Mouse (Mus musculus) embryonic facial prominence, embryonic 13.5 days (tissue): ENCODE results near the gene Sphk1. TPM values are rescaled to one million over a fixed set of nuclear protein-coding genes. Genes with fewer than 3 reads are reported as not detected.
"Not testable (repeated sequence)": the region's sequence is repeated elsewhere in the genome, so short reads cannot be mapped to it uniquely, and the experiment has no call there.

Source experiments
- ATAC-seq: fragments of 200-750 bp; cut with Nextera tagmentation; 2 replicates; pipeline ENCODE4 v1.8.0; 2017; ENCODE audit warnings: low read depth; ENCODE audit not compliant: insufficient number of reproducible peaks, insufficient read depth, low FRiP score, low TSS enrichment
- H3K27ac ChIP-seq: fragments of 300-500 bp; sonication (generic); 2 replicates; pipeline ENCODE4 v1.5.1; 2015; ENCODE audit warnings: moderate library complexity, mild to moderate bottlenecking, inconsistent platforms
- H3K27me3 ChIP-seq: fragments of 300-500 bp; sonication (generic); 2 replicates; pipeline ENCODE4 v1.6.1; 2015; ENCODE audit warnings: mild to moderate bottlenecking, inconsistent platforms
- H3K36me3 ChIP-seq: fragments of 300-500 bp; sonication (generic); 2 replicates; pipeline ENCODE4 v1.6.1; 2015; ENCODE audit warnings: mild to moderate bottlenecking, inconsistent platforms
- H3K4me1 ChIP-seq: fragments of 300-500 bp; sonication (generic); 2 replicates; pipeline ENCODE4 v1.6.1; 2015; ENCODE audit warnings: inconsistent platforms
- H3K4me2 ChIP-seq: fragments of 300-500 bp; sonication (generic); 2 replicates; pipeline ENCODE4 v1.6.1; 2015; ENCODE audit warnings: moderate library complexity, mild to moderate bottlenecking, inconsistent platforms
- H3K4me3 ChIP-seq: fragments of 300-500 bp; sonication (generic); 2 replicates; pipeline ENCODE4 v1.5.1; 2015; ENCODE audit warnings: mild to moderate bottlenecking, inconsistent platforms
- H3K9ac ChIP-seq: fragments of 300-500 bp; sonication (generic); 2 replicates; pipeline ENCODE4 v1.6.1; 2015; ENCODE audit warnings: mild to moderate bottlenecking, inconsistent platforms
- H3K9me3 ChIP-seq: fragments of 300-500 bp; sonication (generic); 2 replicates; pipeline ENCODE4 v1.6.1; 2016; ENCODE audit warnings: inconsistent platforms
- WGBS: fragments of 180-500 bp; shearing (Covaris S2); methylation state at CpG from one replicate; pipeline ENCODE4 v1.1.7; 2015; ENCODE audit warnings: mixed read lengths; 5-methylcytosine and 5-hydroxymethylcytosine counted together
- polyA plus RNA-seq: library from polyadenylated mRNA; unstranded; fragments of >200 nt; fragmentation: Nextera tagmentation; extraction: Ambion mirVana; gene quantifications from 2 replicates; pipeline ENCODE4 v1.2.1, GENCODE M21; 2015

Sphk1 gene
- 5.0 and 6.1 TPM in 2 replicates for polyA plus RNA-seq

GRCm38 (mm10) chr11:116530187-116531147 lies at the start of gene Sphk1:
Gene Sphk1 (plus strand): TSS chr11:116530925.
- Histone ChIP-seq H3K4me1 (peaks cover 44% of the 10 kb centered on the region), H3K36me3 (no peaks in the 10 kb centered on the region), H3K27ac (0 out of 2 replicates have a peak within 1 kb of the TSS, but pooled peaks have one; percentile 3), H3K4me3 (peak within 1 kb of the TSS; percentile 57), H3K4me2 (peak within 1 kb of the TSS; percentile 98), H3K9me3 (no peaks in the 10 kb centered on the region), H3K9ac (peak within 1 kb of the TSS; percentile 68), H3K27me3 (peaks cover 53% of the 10 kb centered on the region)
- 23% methylated on average over 11 of the region's 11 CpGs for WGBS
- ATAC-seq: no peak

GRCm38 (mm10) chr11:116480975-116481374 lies 49.8 kb upstream of the Sphk1 start:
- H3K27ac ChIP-seq: no peak overlapping the region
- H3K27me3 ChIP-seq: no peaks in the 10 kb centered on the region
- no peak overlapping the region for H3K4me3 ChIP-seq
- ATAC-seq: no peak
- no peaks in the 10 kb centered on the region for H3K4me1 ChIP-seq
- H3K36me3 ChIP-seq: peaks cover 97% of the 10 kb centered on the region
- no peak overlapping the region for H3K4me2 ChIP-seq
- 95% methylated on average over 8 of the region's 8 CpGs for WGBS
- H3K9me3 ChIP-seq: no peaks in the 10 kb centered on the region
- H3K9ac ChIP-seq: no peak overlapping the region

DNA sequence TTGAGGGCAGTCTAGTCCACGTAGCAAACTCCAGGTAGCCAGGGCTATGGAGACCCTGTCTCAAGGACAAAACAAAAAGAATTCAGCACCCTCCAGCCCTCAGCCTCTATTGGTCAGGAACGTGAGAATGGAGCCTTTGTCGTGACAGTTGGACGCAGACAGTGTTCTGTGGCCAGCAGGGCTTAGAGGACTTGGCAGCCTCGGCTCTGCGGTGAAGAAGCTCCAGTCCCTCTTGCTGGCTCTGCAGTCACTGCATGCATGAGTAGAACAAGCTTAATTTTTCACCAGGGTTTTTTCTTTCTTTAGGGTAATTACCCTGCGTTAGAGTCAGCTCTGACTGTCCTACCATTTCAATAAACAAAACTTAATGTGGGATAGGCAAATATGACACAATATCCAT lies 48.9 kb upstream of the Sphk1 start:
- Histone ChIP-seq H3K4me3 (no peak overlapping the region), H3K27me3 (no peaks in the 10 kb centered on the region), H3K9ac (no peak overlapping the region), H3K4me2 (no peak overlapping the region), H3K36me3 (peaks cover 95% of the 10 kb centered on the region), H3K27ac (no peak overlapping the region), H3K9me3 (no peaks in the 10 kb centered on the region), H3K4me1 (no peaks in the 10 kb centered on the region)
- WGBS: 83% methylated on average over 7 of the region's 7 CpGs
- ATAC-seq: no peak

DNA sequence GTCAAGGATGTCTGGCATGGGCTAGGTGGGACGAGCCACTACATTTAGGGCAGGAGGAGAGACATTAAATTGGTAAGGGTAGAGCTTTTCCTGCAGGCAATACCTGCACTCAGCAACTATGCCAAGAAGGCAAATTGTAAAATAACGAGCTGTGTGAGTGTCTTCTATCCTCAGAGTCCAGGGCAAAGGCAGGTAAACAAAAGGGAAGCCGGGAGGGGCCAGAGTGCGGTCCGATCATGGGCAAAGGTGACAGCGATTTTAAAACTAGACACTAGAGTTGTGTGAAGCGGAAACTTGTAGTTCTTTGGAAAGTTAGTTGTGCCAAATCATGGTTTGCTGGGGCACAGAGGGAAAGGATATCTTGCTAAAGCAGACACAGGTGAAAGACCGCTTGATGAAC lies 46.5 kb upstream of the Sphk1 start:
- H3K4me2 ChIP-seq: no peak overlapping the region
- H3K27me3 ChIP-seq: no peaks in the 10 kb centered on the region
- ATAC-seq: no peak
- peaks cover 8% of the 10 kb centered on the region for H3K4me1 ChIP-seq
- no peaks in the 10 kb centered on the region for H3K9me3 ChIP-seq
- H3K4me3 ChIP-seq: no peak overlapping the region
- no peak overlapping the region for H3K27ac ChIP-seq
- 93% methylated on average over 8 of the region's 8 CpGs for WGBS
- peaks cover 85% of the 10 kb centered on the region for H3K36me3 ChIP-seq
- no peak overlapping the region for H3K9ac ChIP-seq

DNA sequence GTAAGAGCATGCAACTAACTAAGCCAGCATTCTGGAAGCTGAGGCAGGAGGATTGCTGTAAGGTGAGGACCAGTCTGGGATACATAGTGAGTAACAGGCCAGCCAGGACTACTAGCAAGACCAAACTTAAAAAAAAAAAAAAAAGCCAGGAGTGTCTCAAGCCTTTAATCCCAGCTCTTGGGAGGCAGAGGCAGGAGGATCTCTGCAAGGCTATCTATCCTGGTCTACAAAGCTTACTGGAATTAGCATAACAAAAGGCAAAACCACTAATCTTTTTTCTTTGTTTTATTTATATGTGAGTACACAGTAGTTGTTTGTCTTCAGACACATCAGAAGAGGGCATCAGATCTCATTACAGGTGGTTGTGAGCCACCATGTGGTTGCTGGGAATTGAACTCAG lies 42.5 kb upstream of the Sphk1 start:
- ATAC-seq: no peak
- Histone ChIP-seq H3K4me2 (no peak overlapping the region), H3K9me3 (no peaks in the 10 kb centered on the region), H3K4me3 (no peak overlapping the region; the same call in 1 of the 2 replicates), H3K36me3 (peaks cover 48% of the 10 kb centered on the region), H3K27ac (no peak overlapping the region), H3K9ac (no peak overlapping the region), H3K27me3 (no peaks in the 10 kb centered on the region), H3K4me1 (peaks cover 16% of the 10 kb centered on the region)

DNA sequence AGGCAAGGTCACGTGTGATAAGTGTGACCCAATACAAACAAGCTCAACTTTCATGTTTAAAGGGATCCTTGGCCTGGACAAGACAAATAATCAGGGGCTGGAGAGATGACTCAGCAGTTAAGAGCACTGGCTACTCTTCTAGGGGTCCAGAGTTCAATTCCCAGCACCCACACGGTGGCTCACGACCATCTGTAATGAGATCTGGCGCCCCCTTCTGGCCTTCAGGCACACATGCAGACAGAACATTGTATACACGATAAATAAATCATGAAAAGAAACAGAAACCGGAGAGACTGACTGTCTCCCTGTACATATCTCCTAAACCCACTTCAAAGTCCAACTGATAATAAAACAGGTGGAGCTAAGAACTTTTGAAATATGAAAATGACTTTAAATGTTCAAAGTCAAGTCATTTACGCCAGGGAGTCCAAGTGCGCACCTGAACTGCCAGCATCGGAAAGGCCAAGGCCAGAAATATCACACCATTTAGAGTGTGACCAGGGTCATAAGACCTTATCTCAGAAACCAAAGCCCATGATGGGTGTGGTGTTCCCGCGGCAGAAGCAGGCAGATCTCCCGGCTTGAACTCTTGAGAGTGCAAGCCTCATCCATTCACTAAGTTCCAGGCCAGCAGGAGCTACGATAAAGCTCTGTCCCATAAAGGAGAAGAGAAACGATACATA lies 41.9 kb upstream of the Sphk1 start:
- Histone ChIP-seq H3K36me3 (peaks cover 42% of the 10 kb centered on the region), H3K9ac (peak overlapping the region; percentile 98), H3K27ac (no peak overlapping the region), H3K27me3 (no peaks in the 10 kb centered on the region), H3K4me3 (peak overlapping the region; percentile 100), H3K4me1 (peaks cover 16% of the 10 kb centered on the region), H3K9me3 (no peaks in the 10 kb centered on the region), H3K4me2 (peak overlapping the region; percentile 67)
- no peak for ATAC-seq
- 74% methylated on average over 14 of the region's 14 CpGs for WGBS

GRCm38 (mm10) chr11:116489771-116490231 lies 40.9 kb upstream of the Sphk1 start:
- peak overlapping the region; percentile 98 for H3K9ac ChIP-seq
- peak overlapping the region; percentile 100 for H3K4me3 ChIP-seq
- H3K9me3 ChIP-seq: no peaks in the 10 kb centered on the region
- WGBS: under 1% methylated on average over 39 of the region's 39 CpGs
- peak overlapping the region; percentile 91 for H3K27ac ChIP-seq
- peaks cover 16% of the 10 kb centered on the region for H3K4me1 ChIP-seq
- peaks cover 34% of the 10 kb centered on the region for H3K36me3 ChIP-seq
- peak overlapping the region; percentile 67 for H3K4me2 ChIP-seq
- no peaks in the 10 kb centered on the region for H3K27me3 ChIP-seq
- 0 out of 2 replicates have a peak, but pooled peaks have one; percentile 28 for ATAC-seq

- H3K27me3 ChIP-seq: no peaks in the 10 kb centered on the region
- peak overlapping the region; percentile 98 for H3K9ac ChIP-seq
- under 1% methylated on average over 62 of the region's 62 CpGs for WGBS
- H3K36me3 ChIP-seq: peaks cover 27% of the 10 kb centered on the region
- peaks cover 16% of the 10 kb centered on the region for H3K4me1 ChIP-seq
- ATAC-seq: peak; percentile 91
- H3K27ac ChIP-seq: peak overlapping the region; percentile 91
- H3K4me2 ChIP-seq: peak overlapping the region; percentile 67
- H3K9me3 ChIP-seq: no peaks in the 10 kb centered on the region
- H3K4me3 ChIP-seq: peak overlapping the region; percentile 100
These were observed 40.3 kb upstream of the Sphk1 start for GRCm38 (mm10) chr11:116490232-116491107.

DNA sequence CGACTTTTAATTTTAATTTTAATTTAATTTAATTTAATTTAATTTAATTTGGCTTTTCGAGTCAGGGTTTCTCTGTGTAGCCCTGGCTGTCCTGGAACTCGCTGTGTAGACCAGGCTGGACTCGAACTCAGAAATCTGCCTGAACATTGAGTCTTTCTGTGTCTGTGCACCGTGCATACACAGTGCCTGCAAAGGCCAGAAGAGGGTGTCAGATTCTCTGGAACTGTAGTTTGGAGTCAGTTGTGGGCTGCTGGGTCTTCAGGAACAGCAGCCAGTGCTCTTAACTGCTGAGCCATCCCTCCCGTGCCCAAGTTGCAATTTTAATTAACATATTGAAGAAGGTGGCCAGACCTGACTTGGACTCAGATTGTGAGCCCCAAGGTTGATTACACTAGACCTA lies 39.4 kb upstream of the Sphk1 start:
- no peak overlapping the region; the same call in 1 of the 2 replicates for H3K27ac ChIP-seq
- H3K9ac ChIP-seq: no peak overlapping the region
- no peaks in the 10 kb centered on the region for H3K27me3 ChIP-seq
- peak overlapping the region; percentile 67 for H3K4me2 ChIP-seq
- peaks cover 16% of the 10 kb centered on the region for H3K4me1 ChIP-seq
- whole genome bisulfite sequencing: 59% methylated on average over 6 of the region's 6 CpGs
- peaks cover 18% of the 10 kb centered on the region for H3K36me3 ChIP-seq
- ATAC-seq: no peak
- H3K4me3 ChIP-seq: 0 out of 2 replicates have a peak overlapping the region, but pooled peaks have one; percentile 100
- H3K9me3 ChIP-seq: no peaks in the 10 kb centered on the region

GRCm38 (mm10) chr11:116492507-116492906 lies 38.2 kb upstream of the Sphk1 start:
- H3K36me3 ChIP-seq, ATAC-seq, H3K9ac ChIP-seq, H3K4me3 ChIP-seq, H3K27ac ChIP-seq, H3K9me3 ChIP-seq, H3K27me3 ChIP-seq, H3K4me2 ChIP-seq: not testable (repeated sequence)
- 55% methylated on average over 1 of the region's 1 CpGs for WGBS
- peaks cover 16% of the 10 kb centered on the region for H3K4me1 ChIP-seq

GRCm38 (mm10) chr11:116493191-116493590 lies 37.5 kb upstream of the Sphk1 start:
- Histone ChIP-seq H3K9ac (no peak overlapping the region), H3K27me3 (no peaks in the 10 kb centered on the region), H3K9me3 (no peaks in the 10 kb centered on the region), H3K27ac (no peak overlapping the region), H3K4me2 (no peak overlapping the region), H3K4me1 (peaks cover 16% of the 10 kb centered on the region), H3K4me3 (no peak overlapping the region), H3K36me3 (0 out of 2 replicates have a peak, but pooled peaks cover under 1% of the 10 kb centered on the region)
- ATAC-seq: no peak
- 83% methylated on average over 5 of the region's 5 CpGs for WGBS
